Mouse (Mus musculus) embryo, embryonic 9.5 days (tissue): ENCODE results near the gene Ndufv2.
A peak's percentile ranks its signal among the peaks of the same experiment; 100 is the strongest.

Source experiments
- DNase-seq: peaks from one replicate; pipeline ENCODE4 v3.0.0-alpha.2; 2017; ENCODE audit errors: extremely low spot score

Gene Ndufv2

DNA sequence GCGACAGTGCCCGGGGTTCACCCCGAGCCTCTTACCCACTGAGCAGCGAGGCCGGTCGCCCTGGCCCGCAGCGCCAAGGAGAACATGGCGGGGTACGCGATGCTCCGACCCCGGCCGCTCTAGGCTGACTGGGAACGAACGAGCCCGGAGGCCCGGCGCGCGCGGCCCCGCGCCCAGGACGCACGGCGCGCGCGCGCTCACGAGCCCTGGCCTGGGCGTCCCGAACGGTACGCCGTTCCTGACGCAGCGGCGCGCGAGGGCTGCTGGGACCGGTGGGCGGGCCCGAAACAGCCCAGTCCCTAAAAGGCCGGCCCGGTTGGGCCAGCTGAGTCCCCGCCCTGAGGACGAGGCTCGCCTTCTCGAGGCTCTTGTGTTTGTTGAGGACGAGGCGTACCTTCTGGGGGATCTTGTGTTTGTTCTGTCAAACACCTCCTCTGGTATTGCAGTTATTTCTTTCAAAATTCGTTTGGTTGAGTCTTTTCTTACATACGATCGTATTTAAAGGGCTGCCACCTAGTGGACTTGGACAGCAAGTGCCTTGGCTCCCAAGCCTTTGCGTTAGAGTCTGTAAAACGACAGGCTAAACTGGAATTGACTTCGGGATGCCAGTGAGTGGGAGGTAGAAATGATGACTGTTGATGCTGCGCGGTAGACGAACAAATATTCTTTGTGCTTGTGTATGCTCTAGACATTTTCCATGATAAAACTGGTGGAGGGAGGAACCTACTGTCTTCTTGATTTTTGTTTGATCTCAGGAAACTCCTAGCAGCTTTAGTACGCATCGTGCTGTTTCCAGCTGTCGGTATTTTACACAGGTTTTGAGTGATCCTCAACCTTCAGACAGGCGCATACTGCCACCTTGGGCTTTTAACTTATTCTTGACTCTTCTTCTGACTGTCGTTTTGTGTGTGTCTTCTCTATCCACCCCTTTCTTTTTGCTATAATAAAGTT is at the start of gene Ndufv2:
Gene Ndufv2 (minus strand): TSS at position 180 of the 951 bp plus-strand sequence.
- peak; percentile 96 for DNase-seq

GRCm38 (mm10) chr17:66131212-66131611 is 29.9 kb upstream of the Ndufv2 start:
- DNase-seq = peak; percentile 15

- DNase-seq = no peak
Observed at GRCm38 (mm10) chr17:66130371-66130770, 29.0 kb upstream of the Ndufv2 start.

DNA sequence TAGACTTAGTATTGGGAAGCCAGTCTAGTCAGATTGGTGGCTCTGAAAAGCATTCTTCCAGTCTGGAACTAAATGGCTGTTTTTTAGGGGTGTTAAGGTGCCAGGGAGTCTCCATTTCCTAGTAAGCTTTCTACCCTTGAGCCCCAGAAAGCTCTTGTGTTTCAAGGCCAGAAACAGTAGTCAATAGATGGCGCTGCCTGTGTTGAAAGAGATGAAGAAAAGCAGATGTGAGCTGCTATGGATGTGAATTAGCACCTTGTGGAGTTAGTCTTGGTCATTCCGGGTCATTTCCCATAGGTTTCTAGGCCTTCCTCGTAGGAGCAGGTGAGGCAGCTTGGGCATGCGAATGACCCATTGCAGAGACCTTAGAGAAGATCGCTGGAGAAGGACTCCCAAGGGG is 23.9 kb upstream of the Ndufv2 start:
- no peak for DNase-seq

GRCm38 (mm10) chr17:66123816-66124610 is 22.7 kb upstream of the Ndufv2 start:
- peak; percentile 52 for DNase-seq

DNA sequence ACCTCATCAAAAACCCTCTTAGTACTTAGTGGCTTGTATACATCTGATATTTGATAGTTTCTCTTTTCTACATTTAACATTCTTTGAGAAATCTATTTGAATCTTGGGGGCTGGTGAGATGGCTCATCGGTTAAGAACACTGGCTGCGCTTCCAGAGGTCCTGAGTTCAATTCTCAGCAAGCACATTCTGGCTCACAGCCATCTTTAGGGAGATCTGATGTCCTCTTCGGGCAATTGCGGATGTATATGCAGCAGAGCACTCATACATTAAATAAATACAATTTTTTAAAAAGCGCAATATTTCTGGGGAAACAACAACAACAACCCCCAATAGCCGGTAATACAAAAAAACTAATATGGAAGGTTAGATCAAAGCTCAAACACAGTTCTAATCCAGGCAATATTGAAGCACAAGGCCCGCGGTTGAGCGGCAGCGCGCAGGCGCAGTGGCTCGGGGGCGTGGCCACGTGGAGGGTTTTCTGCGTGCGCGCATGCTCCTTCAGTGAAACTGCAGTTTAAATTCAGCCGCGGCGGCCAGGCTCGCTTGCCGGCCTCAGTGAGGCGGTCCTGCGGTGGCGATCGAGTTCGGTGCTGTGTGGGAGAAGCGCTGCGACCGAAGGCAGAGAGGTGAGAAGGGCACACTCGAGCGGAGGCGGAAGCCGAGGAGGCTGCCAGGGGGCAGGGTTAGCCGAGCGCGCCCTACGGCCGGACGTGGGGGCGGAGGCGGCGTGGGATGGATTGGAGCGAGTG is 21.9 kb upstream of the Ndufv2 start, which contains the start of gene Ddx11:
Gene Ddx11 (plus strand): TSS at position 455 of the 750 bp plus-strand sequence.
- peak; percentile 93 for DNase-seq

- no peak for DNase-seq
Observed at GRCm38 (mm10) chr17:66120701-66121100, 19.3 kb upstream of the Ndufv2 start.

DNA sequence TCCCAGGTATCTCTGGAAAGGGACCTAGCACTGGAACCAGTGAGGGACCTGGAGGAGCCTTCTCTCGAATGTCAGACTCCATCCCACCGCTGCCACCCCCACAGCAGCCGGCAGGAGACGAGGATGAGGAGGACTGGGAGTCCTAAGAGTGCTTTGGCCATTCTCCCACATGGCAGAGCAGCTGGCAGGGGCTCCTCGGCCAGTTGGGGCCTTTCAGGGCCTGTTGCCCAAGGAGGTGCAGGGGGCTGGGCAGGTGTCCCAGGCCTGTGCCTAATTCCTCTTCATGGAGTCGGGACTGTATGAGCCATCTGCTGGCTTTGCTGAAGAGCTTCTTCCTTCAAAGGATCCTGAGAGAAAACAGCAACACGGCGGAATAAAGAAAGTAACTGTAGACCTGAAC is 17.6 kb upstream of the Ndufv2 start:
- DNase-seq = no peak

DNA sequence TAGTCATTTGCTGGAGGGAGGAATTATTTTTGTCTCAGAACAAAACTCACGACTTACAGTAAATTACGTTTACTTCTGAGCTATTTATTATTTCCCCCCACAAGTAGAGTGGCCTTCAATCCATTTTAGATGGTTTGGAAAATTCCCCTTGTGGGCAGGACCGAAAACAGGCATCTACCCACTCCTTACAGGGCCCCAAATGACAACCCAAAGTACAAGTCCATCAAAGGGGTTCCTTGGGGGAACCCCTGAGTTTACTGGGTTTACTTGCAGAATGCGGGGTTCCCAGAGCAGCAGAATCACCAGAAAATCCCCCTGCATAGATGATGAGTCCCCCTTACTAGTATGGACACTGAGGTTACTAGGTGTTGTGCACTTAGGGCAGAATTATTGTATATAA is 10.8 kb upstream of the Ndufv2 start:
- DNase-seq = no peak

GRCm38 (mm10) chr17:66111402-66111959 is 10.1 kb upstream of the Ndufv2 start, which contains the start of gene Washc1:
Gene Washc1 (plus strand): TSS chr17:66111545.
- DNase-seq = peak; percentile 92

- DNase-seq = no peak
Observed at GRCm38 (mm10) chr17:66110746-66111145, 9.4 kb upstream of the Ndufv2 start.

GRCm38 (mm10) chr17:66108198-66108597 is 6.8 kb upstream of the Ndufv2 start:
- no peak for DNase-seq

- no peak for DNase-seq
Observed at GRCm38 (mm10) chr17:66107466-66107865, 6.1 kb upstream of the Ndufv2 start.

GRCm38 (mm10) chr17:66106601-66107267 is 5.4 kb upstream of the Ndufv2 start:
- DNase-seq = peak; percentile 50

DNA sequence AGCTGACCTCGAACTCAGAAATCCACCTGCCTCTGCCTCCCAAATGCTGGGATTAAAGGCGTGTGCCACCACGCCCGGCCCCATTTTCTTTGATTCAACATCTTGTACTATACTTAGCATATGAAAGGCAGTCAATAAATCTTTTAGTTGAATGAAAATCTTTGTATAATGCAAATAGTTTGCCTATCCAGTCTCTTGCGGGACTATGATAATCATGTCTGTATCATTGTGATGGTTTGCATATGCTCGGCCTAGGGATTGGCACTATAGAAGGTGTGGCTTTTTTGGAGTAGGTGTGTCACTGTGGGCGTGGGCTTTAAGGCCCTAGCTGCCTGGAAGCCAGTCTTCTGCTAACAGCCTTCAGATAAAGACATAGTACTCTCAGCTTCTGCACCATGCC is 2.7 kb upstream of the Ndufv2 start:
- DNase-seq = no peak

- no peak for DNase-seq
Observed at GRCm38 (mm10) chr17:66100566-66101379, 586 bp downstream of the Ndufv2 start.

DNA sequence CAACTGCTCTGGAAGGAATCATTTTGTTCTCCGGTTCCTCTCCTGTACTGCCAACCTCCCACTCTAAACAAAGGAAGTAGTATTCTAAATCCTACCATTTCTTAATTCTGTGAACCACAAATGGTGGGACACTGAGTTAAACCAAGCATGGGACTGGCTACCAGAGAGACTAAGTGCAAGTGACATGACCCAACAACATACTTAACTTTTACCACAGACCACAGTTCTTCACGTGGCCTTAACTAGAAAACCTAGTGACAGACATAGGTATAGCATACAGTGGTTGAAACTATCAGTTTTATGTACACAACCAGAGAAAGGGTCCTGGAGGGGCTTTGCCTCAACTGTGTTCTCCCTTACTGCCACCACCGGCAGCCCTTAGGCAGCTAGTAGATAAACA is 8.7 kb downstream of the Ndufv2 start:
- no peak for DNase-seq

- no peak for DNase-seq
Observed at GRCm38 (mm10) chr17:66092065-66092464, 9.3 kb downstream of the Ndufv2 start.

- no peak for DNase-seq
Observed at GRCm38 (mm10) chr17:66091392-66091791, 10.0 kb downstream of the Ndufv2 start.

DNA sequence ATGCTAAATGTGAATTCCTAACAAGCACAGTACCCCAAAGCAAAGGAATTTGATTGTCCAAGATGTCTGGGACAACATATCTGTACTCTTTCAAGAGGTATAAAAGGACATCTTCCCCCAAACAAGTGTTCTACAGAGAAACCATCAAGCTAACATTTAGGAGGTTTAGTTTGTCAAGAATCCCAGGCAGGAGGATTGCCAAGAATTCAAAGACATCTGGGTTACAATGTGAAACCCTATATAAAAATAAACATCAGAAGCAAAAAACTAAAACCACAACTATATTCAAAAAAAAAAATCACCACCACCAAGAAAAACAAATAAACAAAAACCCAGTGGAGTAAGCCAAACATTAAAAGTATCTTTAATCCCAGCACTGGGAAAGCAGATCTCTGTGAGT is 11.1 kb downstream of the Ndufv2 start:
- no peak for DNase-seq
